Mouse (Mus musculus) testis, postnatal 14 days (tissue): ENCODE measurements at regions not wholly inside any gene's neighbourhood (a gene's known extent, or its start where the extent isn't known, plus 50 kb on each side); places are given as distances from the start of the nearest gene placed in this dataset.

Source experiments
- DNase-seq: peaks from one replicate; pipeline ENCODE4 v3.0.0; 2021; ENCODE audit warnings: low spot score

GRCm38 (mm10) chr2:148505651-148506050 is 62.3 kb upstream of the Cd93 start:
- no peak for DNase-seq

DNA sequence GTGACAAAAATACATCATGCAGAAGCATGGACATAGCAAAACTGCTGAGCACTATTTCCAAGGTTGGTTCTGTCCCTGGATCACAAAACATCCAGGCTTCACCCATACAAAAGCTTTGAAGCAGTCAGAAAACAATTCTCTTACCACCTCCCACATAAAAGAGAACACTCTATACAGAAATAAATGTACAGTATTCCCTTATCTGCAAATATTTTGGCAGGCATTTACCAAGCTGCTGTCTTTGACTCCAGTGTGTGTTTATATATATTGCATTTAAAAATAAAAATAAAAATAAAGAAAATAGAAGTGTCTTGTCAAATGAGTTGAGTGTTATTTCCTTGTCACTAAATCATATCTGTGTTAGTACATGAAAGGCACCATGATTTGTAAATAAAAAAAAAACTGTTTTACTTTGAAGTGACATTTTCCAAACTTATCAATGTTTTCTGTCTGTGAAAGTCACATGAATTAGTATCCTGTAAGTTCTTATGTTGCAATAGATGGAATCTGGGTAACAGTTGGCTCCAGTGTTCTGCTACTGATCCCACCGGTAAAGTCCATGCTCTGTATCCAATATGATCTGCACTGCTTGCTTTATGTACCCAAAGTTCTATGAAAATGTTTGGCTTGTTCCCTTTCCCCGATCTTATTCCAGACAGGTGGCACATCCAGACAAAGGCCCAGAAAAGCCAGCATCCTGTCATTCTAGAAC is 59.9 kb upstream of the Cd93 start:
- no peak for DNase-seq

GRCm38 (mm10) chr2:148502321-148502720 is 59.0 kb upstream of the Cd93 start:
- DNase-seq = no peak

DNA sequence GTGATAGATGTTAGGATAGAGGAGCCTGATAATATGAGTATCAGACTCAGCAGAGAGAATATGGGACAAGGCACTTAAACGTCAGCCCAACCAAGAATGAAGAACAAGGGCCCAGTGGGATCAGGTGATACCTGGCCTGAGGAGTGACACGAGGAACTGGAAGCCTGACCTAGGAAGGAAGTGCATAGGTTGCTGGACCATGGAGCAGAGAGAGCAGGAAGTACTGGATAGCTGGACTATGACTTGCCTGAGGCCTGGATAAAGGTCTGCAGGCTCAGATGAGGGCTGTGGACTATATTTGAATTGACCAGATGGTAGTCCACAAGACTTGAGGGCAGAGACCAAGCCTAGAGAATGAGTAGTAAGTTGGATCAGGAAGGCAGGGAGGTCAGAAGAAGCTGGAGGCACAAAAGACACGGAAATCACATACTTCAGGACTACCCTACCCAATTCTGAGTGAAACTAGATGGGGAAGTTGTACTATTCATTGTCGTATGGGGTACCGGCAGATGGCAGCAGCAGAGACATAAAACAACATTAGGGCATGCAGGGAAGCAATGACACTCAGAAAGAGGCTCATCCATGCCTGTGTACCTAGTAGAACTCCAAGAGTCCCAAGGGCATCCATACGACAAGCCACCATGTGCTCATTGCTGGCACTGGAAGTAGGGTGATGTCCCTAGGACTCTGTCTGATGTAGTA is 57.0 kb upstream of the Cd93 start:
- DNase-seq = no peak

DNA sequence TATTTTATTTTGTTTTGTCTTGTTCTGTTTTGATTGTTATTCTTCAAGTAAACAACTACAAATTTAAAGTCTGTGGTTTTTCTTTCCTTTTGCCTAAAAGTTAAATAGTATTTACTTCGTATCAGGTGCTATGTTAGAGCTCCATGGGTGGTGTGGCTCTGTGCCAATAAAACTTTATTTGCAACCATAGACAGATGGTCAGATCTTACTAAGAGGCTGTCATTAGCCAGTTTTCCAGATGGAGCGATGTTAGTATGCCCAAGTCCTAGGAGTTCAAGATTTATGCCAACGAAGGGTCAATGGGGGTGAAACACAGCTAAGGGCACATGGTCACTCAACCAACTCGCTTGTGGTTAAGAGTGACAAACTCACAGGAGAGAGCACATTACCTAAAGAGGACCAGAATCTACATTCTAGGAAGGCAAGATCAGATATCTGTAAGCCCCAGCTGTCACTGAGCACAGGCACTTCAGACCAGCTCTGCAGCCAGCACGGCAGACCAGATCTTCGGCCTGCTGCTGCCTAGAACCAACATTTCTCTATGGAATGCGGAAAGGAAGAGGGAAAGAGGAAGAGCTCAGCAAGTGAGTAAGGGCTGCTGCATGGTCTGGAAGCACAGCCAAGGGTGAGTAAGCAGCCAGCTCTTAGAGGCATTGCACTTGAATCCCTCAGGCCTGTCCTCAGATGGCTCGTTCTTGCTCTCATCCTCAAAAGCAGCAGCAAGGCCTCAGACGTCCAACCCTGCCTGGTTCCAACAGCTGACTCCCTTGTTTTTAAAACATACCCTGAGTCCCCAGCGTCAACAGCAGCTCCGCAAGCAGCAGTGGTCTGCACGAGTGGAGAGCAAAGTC is 54.3 kb upstream of the Cd93 start:
- DNase-seq = no peak

DNA sequence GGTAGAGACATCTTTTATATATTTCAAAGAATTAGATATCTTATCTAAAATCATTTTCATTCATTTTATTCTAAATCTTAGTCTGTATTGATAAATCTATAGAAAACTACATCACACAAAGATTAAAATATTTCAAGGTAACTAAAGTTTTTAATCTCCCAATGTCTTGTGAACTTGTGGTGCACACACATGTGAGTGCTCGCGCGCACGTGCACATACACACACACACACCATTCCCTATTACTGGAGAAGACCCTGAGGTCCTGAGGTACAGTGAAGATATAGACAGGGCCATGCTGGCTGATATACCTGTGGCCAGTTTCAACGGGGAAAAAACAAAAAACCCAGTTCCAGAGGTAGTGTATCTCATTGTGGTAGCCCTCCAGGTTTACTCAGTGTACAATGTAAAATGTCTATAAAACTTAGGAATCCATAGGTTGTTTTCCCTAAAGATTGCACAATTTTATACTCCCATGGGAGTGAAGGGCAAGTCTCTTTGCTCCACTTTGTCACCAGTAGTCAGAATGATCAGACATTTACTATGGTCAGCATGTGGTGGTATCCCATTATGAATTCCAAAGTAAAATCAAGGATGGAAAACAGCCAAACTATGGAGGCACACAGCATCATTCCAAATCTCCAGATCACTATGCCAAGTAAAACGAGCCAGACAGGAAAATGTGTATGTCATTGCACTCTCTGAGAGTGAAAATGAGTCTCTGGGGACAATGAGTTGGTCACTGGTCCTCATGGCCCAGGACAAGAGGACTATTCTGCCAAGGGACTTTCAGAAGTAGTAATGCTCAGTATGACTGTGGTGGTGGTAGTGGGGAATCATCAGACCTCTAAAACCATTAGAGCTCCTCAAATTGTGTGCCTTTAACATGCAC is 53.0 kb upstream of the Cd93 start:
- DNase-seq = no peak

DNA sequence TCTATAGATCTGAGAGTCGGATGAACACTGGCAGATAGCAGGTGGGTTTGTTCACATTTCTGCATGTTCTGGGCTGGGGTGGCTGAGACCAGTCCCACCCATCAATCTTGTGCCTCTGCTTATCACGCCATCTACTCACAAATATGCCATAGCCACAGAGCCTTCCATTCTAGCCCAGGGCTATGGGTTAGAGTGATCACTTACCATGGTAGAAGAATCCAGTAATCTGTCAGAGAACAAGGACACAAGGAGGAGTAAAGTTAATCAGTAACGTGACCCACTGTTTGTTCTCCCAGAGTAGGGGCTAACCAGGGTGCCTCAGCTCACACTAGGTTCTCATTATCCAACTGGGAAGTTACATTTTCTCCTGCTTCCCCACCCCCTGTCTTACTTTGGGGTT is 52.1 kb upstream of the Cd93 start:
- DNase-seq = no peak

- no peak for DNase-seq
These were observed 49.9 kb upstream of the Cd93 start for GRCm38 (mm10) chr2:148493281-148493680.
